Comparison of ENCODE assay signal across 8 mouse cellular contexts in genomic region chr19:46523131-46523479, GRCm38 (mm10). TPM values are rescaled to one million over a fixed set of nuclear protein-coding genes. Genes with fewer than 3 reads are reported as not detected.
DNase-seq lines count a peak whose midpoint lies in the region; ATAC-seq lines count a peak whose summit lies in the region.

No protein-coding gene starts in this region.

- DNase-seq in heart, postnatal 36 days, result no peak
- DNase-seq in R1 (ENCODE audit: low read depth, low spot score), result peak; percentile 64
- no peak for DNase-seq in hindbrain, embryonic 14.5 days (ENCODE audit: low spot score)
- DNase-seq in midbrain, embryonic 14.5 days, result no peak
- DNase-seq in left cerebral cortex, adult 9 months (ENCODE audit: low spot score in 2 of 2), result no peak

- peak overlapping the region; percentile 67 for H3K4me2 ChIP-seq in heart, embryonic 11.5 days
- peak overlapping the region; percentile 48 for H3K4me2 ChIP-seq in hindbrain, embryonic 14.5 days (replicated peaks)
- peak overlapping the region; percentile 54 for H3K4me2 ChIP-seq in midbrain, embryonic 14.5 days (ENCODE audit: low read length)

- intact Hi-C loops in heart, postnatal 36 days (cut with DNase I), result no loop called here

- H3K27me3 ChIP-seq in heart, embryonic 11.5 days (ENCODE audit: control insufficient read depth, insufficient read depth, low read length), result no peaks in the 10 kb centered on the region
- no peaks in the 10 kb centered on the region for H3K27me3 ChIP-seq in hindbrain, embryonic 14.5 days (ENCODE audit: control insufficient read depth, insufficient read depth, low read length)
- no peaks in the 10 kb centered on the region for H3K27me3 ChIP-seq in midbrain, embryonic 14.5 days (ENCODE audit: control insufficient read depth, insufficient read depth, low read length)

- no peak for ATAC-seq in heart, embryonic 11.5 days (replicated peaks; ENCODE audit: insufficient number of reproducible peaks, low FRiP score, low TSS enrichment)
- ATAC-seq in hindbrain, embryonic 14.5 days (ENCODE audit: low FRiP score), result no peak
- ATAC-seq in midbrain, embryonic 14.5 days (ENCODE audit: low FRiP score, low TSS enrichment), result 0 out of 2 replicates have a peak, but pooled peaks have one; percentile 24
- ATAC-seq in erythroblast, adult 5-6 weeks (replicated peaks; ENCODE audit: low FRiP score, poor library complexity, severe bottlenecking), result no peak
- no peak for ATAC-seq in cerebellum, adult (ENCODE audit: insufficient number of reproducible peaks, low FRiP score, low TSS enrichment)

- H3K9ac ChIP-seq in heart, embryonic 11.5 days (ENCODE audit: low read depth, low read length), result no peak overlapping the region; the same call in 1 of the 2 replicates
- H3K9ac ChIP-seq in hindbrain, embryonic 14.5 days, result 0 out of 2 replicates have a peak overlapping the region, but pooled peaks have one; percentile 43
- no peak overlapping the region; the same call in 1 of the 2 replicates for H3K9ac ChIP-seq in midbrain, embryonic 14.5 days (replicated peaks; ENCODE audit: low read length)

- no peaks in the 10 kb centered on the region for H3K9me3 ChIP-seq in heart, embryonic 11.5 days (replicated peaks; ENCODE audit: control insufficient read depth, low read length)
- no peaks in the 10 kb centered on the region for H3K9me3 ChIP-seq in hindbrain, embryonic 14.5 days (ENCODE audit: control insufficient read depth, low read length)
- H3K9me3 ChIP-seq in midbrain, embryonic 14.5 days (ENCODE audit: control insufficient read depth, low read length), result no peaks in the 10 kb centered on the region

- H3K36me3 ChIP-seq in heart, embryonic 11.5 days (ENCODE audit: control insufficient read depth, insufficient read depth, low read length), result no peaks in the 10 kb centered on the region
- no peaks in the 10 kb centered on the region for H3K36me3 ChIP-seq in hindbrain, embryonic 14.5 days (replicated peaks; ENCODE audit: control insufficient read depth, insufficient read depth)
- H3K36me3 ChIP-seq in midbrain, embryonic 14.5 days (ENCODE audit: control insufficient read depth, insufficient read depth, low read length), result no peaks in the 10 kb centered on the region

- no peak overlapping the region; the same call in 1 of the 2 replicates for H3K4me3 ChIP-seq in heart, embryonic 11.5 days (ENCODE audit: low read depth, low read length)
- no peak overlapping the region for H3K4me3 ChIP-seq in hindbrain, embryonic 14.5 days (replicated peaks; ENCODE audit: low read length)
- H3K4me3 ChIP-seq in midbrain, embryonic 14.5 days (replicated peaks; ENCODE audit: low read depth, low read length), result peak overlapping the region; percentile 17; the same call in 1 of the 2 replicates

- H3K27ac ChIP-seq in heart, embryonic 11.5 days (ENCODE audit: low read depth, low read length), result peak overlapping the region; percentile 79
- H3K27ac ChIP-seq in hindbrain, embryonic 14.5 days, result peak overlapping the region; percentile 83
- H3K27ac ChIP-seq in midbrain, embryonic 14.5 days (replicated peaks; ENCODE audit: low read depth, low read length), result peak overlapping the region; percentile 85

- peaks cover 75% of the 10 kb centered on the region for H3K4me1 ChIP-seq in heart, embryonic 11.5 days (ENCODE audit: control insufficient read depth, insufficient read depth, low read length)
- peaks cover 60% of the 10 kb centered on the region for H3K4me1 ChIP-seq in hindbrain, embryonic 14.5 days (replicated peaks; ENCODE audit: control insufficient read depth, insufficient read depth, low read length)
- peaks cover 54% of the 10 kb centered on the region for H3K4me1 ChIP-seq in midbrain, embryonic 14.5 days (ENCODE audit: control insufficient read depth, insufficient read depth, low read length)

RNA-seq across cellular contexts. Expression of gene Trim8, which starts 21.6 kb away (rescaled TPM):
- 18.0 and 18.6 TPM in 2 replicates for polyA plus RNA-seq in heart, embryonic 11.5 days (2014; fragmentation: Nextera tagmentation; extraction: Ambion mirVana)
- total RNA-seq in heart, postnatal 36 days (2021), result 10 to 100 TPM; 38.7 to 40.0 TPM
- polyA plus RNA-seq in hindbrain, embryonic 14.5 days (2014; fragmentation: Nextera tagmentation; extraction: Ambion mirVana), result 37.5 and 39.4 TPM in 2 replicates
- 36.5 and 38.5 TPM in 2 replicates for polyA plus RNA-seq in midbrain, embryonic 14.5 days (2014; fragmentation: Nextera tagmentation; extraction: Ambion mirVana)
- 5.4 and 6.1 TPM in 2 replicates for total RNA-seq in erythroblast, adult 5-6 weeks (2015; ENCODE audit: low replicate concordance)
- total RNA-seq in erythroblast, adult 5-6 weeks (2017; ENCODE audit: low replicate concordance), result 2.0 and 6.4 TPM in 2 replicates

RNA-seq across cellular contexts. Expression of gene Arl3, which starts 49.9 kb away (rescaled TPM):
- 67.5 and 83.5 TPM in 2 replicates for polyA plus RNA-seq in heart, embryonic 11.5 days (2014; fragmentation: Nextera tagmentation; extraction: Ambion mirVana)
- total RNA-seq in heart, postnatal 36 days (2021), result 10 to 100 TPM; 38.5 to 40.4 TPM
- 130 and 141 TPM in 2 replicates for polyA plus RNA-seq in hindbrain, embryonic 14.5 days (2014; fragmentation: Nextera tagmentation; extraction: Ambion mirVana)
- polyA plus RNA-seq in midbrain, embryonic 14.5 days (2014; fragmentation: Nextera tagmentation; extraction: Ambion mirVana), result 134 and 200 TPM in 2 replicates
- total RNA-seq in erythroblast, adult 5-6 weeks (2015; ENCODE audit: low replicate concordance), result 4.2 and 5.9 TPM in 2 replicates
- total RNA-seq in erythroblast, adult 5-6 weeks (2017; ENCODE audit: low replicate concordance), result 3.2 and 4.2 TPM in 2 replicates

RNA-seq across cellular contexts. Expression of gene Sfxn2, which starts 50.1 kb away (rescaled TPM):
- 8.1 and 10.5 TPM in 2 replicates for polyA plus RNA-seq in heart, embryonic 11.5 days (2014; fragmentation: Nextera tagmentation; extraction: Ambion mirVana)
- 1 to 10 TPM; 3.1 to 3.5 TPM for total RNA-seq in heart, postnatal 36 days (2021)
- 7.2 and 8.4 TPM in 2 replicates for polyA plus RNA-seq in hindbrain, embryonic 14.5 days (2014; fragmentation: Nextera tagmentation; extraction: Ambion mirVana)
- polyA plus RNA-seq in midbrain, embryonic 14.5 days (2014; fragmentation: Nextera tagmentation; extraction: Ambion mirVana), result 7.3 and 10.2 TPM in 2 replicates
- total RNA-seq in erythroblast, adult 5-6 weeks (2015; ENCODE audit: low replicate concordance), result 1.9 TPM in 2 replicates
- 2.9 and 3.9 TPM in 2 replicates for total RNA-seq in erythroblast, adult 5-6 weeks (2017; ENCODE audit: low replicate concordance)
